Mouse (Mus musculus) erythroblast, embryonic 14.5 days (primary cell): ENCODE data around the gene Cacna1c.

Experiments used
- GATA1 ChIP-seq: IDR thresholded peaks from 2 replicates; pipeline ENCODE4 v1.6.1; 2012; ENCODE audit warnings: low read length, inconsistent platforms, mixed read lengths
- TAL1 ChIP-seq: IDR thresholded peaks from 3 replicates; pipeline ENCODE4 v1.6.1; 2012; ENCODE audit warnings: low read length, inconsistent platforms, mixed read lengths

DNA sequence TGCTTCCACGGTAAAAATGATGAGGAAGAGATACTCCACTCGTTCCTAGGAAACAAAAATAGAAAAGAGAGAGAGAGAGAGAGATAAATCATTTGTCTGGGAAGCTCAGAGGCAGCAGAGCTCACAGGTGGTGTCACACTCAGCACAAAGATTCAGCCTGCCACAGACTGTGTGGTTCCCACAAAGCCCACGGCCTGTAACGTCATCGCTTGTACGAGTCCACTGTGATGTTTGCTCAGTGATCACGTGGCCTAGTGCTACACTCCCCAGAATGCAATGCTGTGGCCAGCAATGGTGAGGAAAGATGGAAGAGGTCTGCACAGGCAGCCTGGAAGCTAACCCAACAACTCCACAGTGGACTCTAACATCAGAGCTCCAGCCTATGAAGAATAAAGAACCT is 415.9 kb downstream of the Cacna1c start:
- TF ChIP-seq GATA1 = no peak
- TF ChIP-seq TAL1 = no peak
